Mouse (Mus musculus) lung, postnatal 0 days (tissue): ENCODE measurements around the gene Lcn4.

Source experiments
- CTCF ChIP-seq: IDR thresholded peaks from 2 replicates; pipeline ENCODE4 v1.5.1; 2016; ENCODE audit warnings: antibody characterized with exemption, mild to moderate bottlenecking
- EP300 ChIP-seq: IDR thresholded peaks from 2 replicates; pipeline ENCODE4 v1.6.1; 2016; ENCODE audit warnings: antibody characterized with exemption, mild to moderate bottlenecking, control low read depth

GRCm38 (mm10) chr2:26633953-26634530 is 37.0 kb downstream of the Lcn4 start:
- no peak for TF ChIP-seq CTCF
- TF ChIP-seq EP300 = no peak
